Mouse (Mus musculus) MEL (cell line): ENCODE data around the gene Atg7. TPM values are rescaled to one million over a fixed set of nuclear protein-coding genes. Genes with fewer than 3 reads are reported as not detected.

ENCODE experiments used
- DNase-seq: peaks from one replicate; pipeline ENCODE4 v3.0.0; 2011; ENCODE audit warnings: low read depth, low spot score
- H3K27ac ChIP-seq: 2 replicates; pipeline ENCODE4 v1.5.1; 2012; ENCODE audit warnings: low read depth, mild to moderate bottlenecking, control low read depth, low read length, moderate library complexity; ENCODE audit not compliant: control insufficient read depth
- H3K27me3 ChIP-seq, 2 experiments: fragments of 150-350 bp in 1 of 2; sonication (generic) in 1 of 2; 2 replicates each; pipeline ENCODE4 v1.6.1; 2012; ENCODE audit warnings: low read length in 2 of 2, mild to moderate bottlenecking in 2 of 2, improper control_type of control experiment in 1 of 2, moderate library complexity in 1 of 2; ENCODE audit not compliant: insufficient read depth in 2 of 2, control insufficient read depth in 1 of 2
- H3K36me3 ChIP-seq, 2 experiments: 2 replicates each; pipeline ENCODE4 v1.6.1; 2012 to 2014; ENCODE audit warnings: low read length in 2 of 2, improper control_type of control experiment in 1 of 2, inconsistent platforms in 1 of 2, mild to moderate bottlenecking in 1 of 2; ENCODE audit not compliant: insufficient read depth in 2 of 2, control insufficient read depth in 1 of 2
- H3K4me1 ChIP-seq, 2 experiments: fragments of 150-350 bp in 1 of 2; sonication (generic) in 1 of 2; 2 replicates each; pipeline ENCODE4 v1.6.1; 2012; ENCODE audit warnings: low read length in 2 of 2, improper control_type of control experiment in 1 of 2, mild to moderate bottlenecking in 1 of 2; ENCODE audit not compliant: insufficient read depth in 2 of 2, control insufficient read depth in 1 of 2
- H3K4me3 ChIP-seq, 2 experiments: fragments of 150-350 bp in 1 of 2; sonication (generic) in 1 of 2; 2 replicates each; pipeline ENCODE4 v1.5.1; 2012; ENCODE audit warnings: low read depth in 2 of 2, low read length in 2 of 2, mild to moderate bottlenecking in 2 of 2, moderate library complexity in 2 of 2, control low read depth in 1 of 2, improper control_type of control experiment in 1 of 2; ENCODE audit not compliant: control insufficient read depth in 1 of 2, insufficient read depth in 1 of 2
- H3K79me2 ChIP-seq: 2 replicates; pipeline ENCODE4 v1.6.1; 2012; ENCODE audit warnings: mild to moderate bottlenecking, low read length, moderate library complexity; ENCODE audit not compliant: control insufficient read depth, poor library complexity, insufficient read depth
- H3K9ac ChIP-seq: 2 replicates; pipeline ENCODE4 v1.6.1; 2012; ENCODE audit warnings: low read depth, mild to moderate bottlenecking, control low read depth, low read length, moderate library complexity; ENCODE audit not compliant: control insufficient read depth, poor library complexity, severe bottlenecking
- H3K9me3 ChIP-seq: fragments of 150-350 bp; sonication (generic); replicated peaks from 2 replicates; pipeline ENCODE4 v1.6.1; 2012; ENCODE audit warnings: mild to moderate bottlenecking, low read length, improper control_type of control experiment, moderate library complexity; ENCODE audit not compliant: insufficient read depth
- E2F4 ChIP-seq: IDR thresholded peaks from 2 replicates; pipeline ENCODE4 v1.6.1; 2011; ENCODE audit warnings: low read depth, low read length, improper control_type of control experiment, borderline replicate concordance
- GATA1 ChIP-seq: IDR thresholded peaks from 2 replicates; pipeline ENCODE4 v1.6.1; 2011; ENCODE audit warnings: low read depth, low read length, improper control_type of control experiment
- JUND ChIP-seq: IDR thresholded peaks from 2 replicates; pipeline ENCODE4 v1.6.1; 2011; ENCODE audit warnings: low read depth, mild to moderate bottlenecking, improper control_type of control experiment, low read length
- KAT2A ChIP-seq: conservative IDR thresholded peaks from 2 replicates; pipeline ENCODE4 v1.6.1; 2012; ENCODE audit warnings: low read depth, low read length, improper control_type of control experiment, inconsistent platforms
- MAFK ChIP-seq: IDR thresholded peaks from 2 replicates; pipeline ENCODE4 v1.6.1; 2011; ENCODE audit warnings: low read depth, mild to moderate bottlenecking, low read length, improper control_type of control experiment, borderline replicate concordance
- MAX ChIP-seq: IDR thresholded peaks from 2 replicates; pipeline ENCODE4 v1.6.1; 2011; ENCODE audit warnings: low read length, improper control_type of control experiment
- MAZ ChIP-seq: IDR thresholded peaks from 2 replicates; pipeline ENCODE4 v1.6.1; 2012; ENCODE audit warnings: low read depth, mild to moderate bottlenecking, inconsistent platforms, low read length, improper control_type of control experiment
- MYB ChIP-seq: IDR thresholded peaks from 2 replicates; pipeline ENCODE4 v1.6.1; 2011; ENCODE audit warnings: mild to moderate bottlenecking, low read depth, low read length, improper control_type of control experiment
- MYC ChIP-seq: IDR thresholded peaks from 2 replicates; pipeline ENCODE4 v1.6.1; 2011; ENCODE audit warnings: low read depth, mild to moderate bottlenecking, low read length, improper control_type of control experiment, moderate library complexity
- NELFE ChIP-seq: IDR thresholded peaks from 2 replicates; pipeline ENCODE4 v1.6.1; 2011; ENCODE audit warnings: low read depth, low read length, improper control_type of control experiment
- NRF1 ChIP-seq: IDR thresholded peaks from 2 replicates; pipeline ENCODE4 v1.6.1; 2014; ENCODE audit warnings: low read depth, mild to moderate bottlenecking, inconsistent platforms, low read length, improper control_type of control experiment, moderate library complexity; ENCODE audit not compliant: poor library complexity, insufficient read depth, severe bottlenecking
- POLR2A ChIP-seq, 2 experiments: IDR thresholded peaks; 2 replicates each; pipeline ENCODE4 v1.6.1; 2011 to 2012; ENCODE audit warnings: low read length in 2 of 2, mild to moderate bottlenecking in 2 of 2, control low read depth in 1 of 2, improper control_type of control experiment in 1 of 2, low read depth in 1 of 2, moderate library complexity in 1 of 2; ENCODE audit not compliant: control insufficient read depth in 1 of 2, insufficient read depth in 1 of 2, poor library complexity in 1 of 2
- POLR2AphosphoS2 ChIP-seq: IDR thresholded peaks from 2 replicates; pipeline ENCODE4 v1.6.1; 2011; ENCODE audit warnings: low read length, improper control_type of control experiment
- POLR2AphosphoS5 ChIP-seq: IDR thresholded peaks from 2 replicates; pipeline ENCODE4 v1.6.1; 2012; ENCODE audit warnings: low read depth, borderline replicate concordance, mild to moderate bottlenecking, inconsistent platforms, low read length, moderate library complexity, mixed read lengths
- RAD21 ChIP-seq: IDR thresholded peaks from 2 replicates; pipeline ENCODE4 v1.6.1; 2011; ENCODE audit warnings: mild to moderate bottlenecking, low read depth, low read length, improper control_type of control experiment
- TAL1 ChIP-seq: IDR thresholded peaks from 2 replicates; pipeline ENCODE4 v1.6.1; 2012; ENCODE audit warnings: mild to moderate bottlenecking, inconsistent platforms, low read length, moderate library complexity, mixed read lengths
- TBP ChIP-seq: IDR thresholded peaks from 2 replicates; pipeline ENCODE4 v1.8.0; 2011; ENCODE audit warnings: low read depth, low read length, improper control_type of control experiment
- ZC3H11A ChIP-seq: IDR thresholded peaks from 2 replicates; pipeline ENCODE4 v1.6.1; 2012; ENCODE audit warnings: low read depth, mild to moderate bottlenecking, inconsistent platforms, low read length, improper control_type of control experiment
- ZNF384 ChIP-seq: IDR thresholded peaks from 2 replicates; pipeline ENCODE4 v1.6.1; 2012; ENCODE audit warnings: low read depth, mild to moderate bottlenecking, inconsistent platforms, low read length, improper control_type of control experiment
- polyA plus RNA-seq, 2 experiments: library from polyadenylated mRNA; stranded (reverse) in 1 of 2; unstranded in 1 of 2; fragments of >175 nt in 1 of 2; fragments of >200 nt in 1 of 2; gene quantifications; 2 replicates each; pipeline versions ENCODE4 v1.2.1 to v1.2.4; 2012; ENCODE audit warnings: low replicate concordance in 2 of 2, low read depth in 1 of 2; ENCODE audit not compliant: insufficient read length in 2 of 2, insufficient read depth in 1 of 2, missing spikeins in 1 of 2
- total RNA-seq: library from RNA; depleted of rRNA; stranded (reverse); fragments of 300-350 nt; gene quantifications from 2 replicates; pipeline ENCODE4 v1.2.3, GENCODE M21; 2012

The Atg7 gene
- total and polyA plus RNA-seq, 3 experiments, result 14.6 TPM; not detected in 1

DNA sequence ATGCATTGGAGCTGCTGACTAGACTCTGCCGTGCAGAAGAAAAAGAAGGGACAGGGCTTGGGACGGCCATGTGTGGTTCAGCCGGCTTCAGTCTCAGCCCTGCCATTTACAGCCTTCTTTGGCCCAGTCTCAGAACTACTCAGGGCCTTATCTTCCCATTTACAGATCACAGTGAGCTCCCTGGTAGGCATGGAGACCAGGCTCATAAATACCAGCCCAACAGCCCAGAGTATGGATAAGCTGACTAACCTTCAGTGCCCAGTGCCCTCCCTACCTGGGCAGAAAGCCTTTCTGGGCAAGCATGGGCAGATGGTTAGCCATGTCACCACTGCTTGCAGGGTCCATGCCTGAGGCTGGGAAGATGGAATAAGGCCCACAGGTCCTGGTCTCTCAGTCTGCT is 70.6 kb downstream of the Atg7 start:
- no peak overlapping the region for H3K9ac ChIP-seq
- H3K9me3 ChIP-seq, result no peaks in the 10 kb centered on the region
- no peaks in the 10 kb centered on the region for H3K27me3 ChIP-seq
- H3K79me2 ChIP-seq, result no peaks in the 10 kb centered on the region
- no peak for DNase-seq
- TF ChIP-seq MYB (no peak), NELFE (no peak), POLR2A (IDR thresholded peaks at IDR 0.05; ENCODE audit: control insufficient read depth in 1 of 2, insufficient read depth in 1 of 2, low read depth in 1 of 2, low read length in 2 of 2, poor library complexity in 1 of 2) (no peak), MAX (no peak), TBP (no peak), ZNF384 (no peak), TAL1 (no peak), GATA1 (no peak), POLR2AphosphoS2 (no peak), MYC (no peak), POLR2AphosphoS5 (no peak), E2F4 (no peak), NRF1 (no peak), KAT2A (no peak), JUND (no peak), ZC3H11A (no peak), MAZ (no peak)
- no peaks in the 10 kb centered on the region for H3K36me3 ChIP-seq
- no peak overlapping the region for H3K4me3 ChIP-seq
- H3K4me1 ChIP-seq, result no peaks in the 10 kb centered on the region
- H3K27ac ChIP-seq, result no peak overlapping the region

DNA sequence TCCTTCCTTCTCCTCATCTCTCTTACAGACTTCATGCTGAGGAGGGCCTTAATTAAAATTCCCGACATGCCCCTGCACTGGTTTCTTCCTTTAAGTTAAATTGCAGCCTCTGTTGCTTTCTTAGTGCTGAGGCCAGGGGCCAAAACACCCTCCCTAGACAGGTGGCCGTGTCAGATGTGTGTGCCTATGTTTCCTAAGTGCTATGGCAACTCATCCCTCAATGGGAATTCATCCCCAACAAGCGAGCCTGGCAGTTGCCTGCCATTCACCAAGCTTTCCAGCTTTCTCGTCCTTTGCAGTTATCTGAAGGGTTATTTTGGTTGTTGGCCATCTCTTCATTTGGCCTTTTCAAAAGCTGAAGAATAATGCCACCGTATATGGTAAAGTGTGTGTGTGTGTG is 71.8 kb downstream of the Atg7 start:
- H3K27me3 ChIP-seq, result no peaks in the 10 kb centered on the region
- no peaks in the 10 kb centered on the region for H3K79me2 ChIP-seq
- no peak overlapping the region for H3K27ac ChIP-seq
- H3K36me3 ChIP-seq, result no peaks in the 10 kb centered on the region
- no peak overlapping the region for H3K4me3 ChIP-seq
- no peak for DNase-seq
- no peak for TF ChIP-seq RAD21
- TF ChIP-seq MAFK, result no peak
- H3K9me3 ChIP-seq, result no peaks in the 10 kb centered on the region
- H3K9ac ChIP-seq, result no peak overlapping the region
- no peaks in the 10 kb centered on the region for H3K4me1 ChIP-seq
